Mouse (Mus musculus) myocyte (in vitro differentiated cells): ENCODE data around the gene Xxylt1.

Source experiments
- POLR2A ChIP-seq: IDR thresholded peaks from one replicate; pipeline ENCODE4 v1.6.1; 2011; ENCODE audit warnings: low read depth, mild to moderate bottlenecking, control low read depth, moderate library complexity; ENCODE audit not compliant: insufficient read length
- POLR2AphosphoS2 ChIP-seq: IDR thresholded peaks from one replicate; pipeline ENCODE4 v1.6.1; 2011; ENCODE audit warnings: low read depth, control low read depth; ENCODE audit not compliant: insufficient read length
- USF1 ChIP-seq: IDR thresholded peaks from one replicate; pipeline ENCODE4 v1.6.1; 2011; ENCODE audit warnings: low read depth, mild to moderate bottlenecking, control low read depth, moderate library complexity

DNA sequence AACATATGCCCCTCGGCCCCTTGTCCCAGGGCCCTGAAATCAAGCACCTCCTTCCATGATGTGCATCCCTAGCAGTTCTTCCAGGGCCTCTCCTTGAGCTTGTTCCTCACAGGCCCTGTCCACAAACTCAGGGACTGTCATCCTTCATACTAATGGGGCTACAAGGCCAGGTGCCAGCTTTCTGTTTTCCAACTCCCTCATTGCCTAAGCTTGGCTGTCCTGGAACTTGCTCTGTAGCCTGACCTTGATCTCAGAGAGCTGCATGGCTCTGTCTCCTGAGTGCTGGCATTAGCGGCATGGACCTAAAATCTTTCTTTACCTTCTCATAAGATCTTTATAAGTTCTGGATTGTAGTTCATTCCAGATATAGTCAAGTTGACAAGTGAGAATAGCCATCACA lies 39.7 kb downstream of the Xxylt1 start:
- TF ChIP-seq USF1 (no peak), POLR2AphosphoS2 (no peak), POLR2A (no peak)
